ENCODE assay signal across 31 mouse cellular contexts in the genomic region with DNA sequence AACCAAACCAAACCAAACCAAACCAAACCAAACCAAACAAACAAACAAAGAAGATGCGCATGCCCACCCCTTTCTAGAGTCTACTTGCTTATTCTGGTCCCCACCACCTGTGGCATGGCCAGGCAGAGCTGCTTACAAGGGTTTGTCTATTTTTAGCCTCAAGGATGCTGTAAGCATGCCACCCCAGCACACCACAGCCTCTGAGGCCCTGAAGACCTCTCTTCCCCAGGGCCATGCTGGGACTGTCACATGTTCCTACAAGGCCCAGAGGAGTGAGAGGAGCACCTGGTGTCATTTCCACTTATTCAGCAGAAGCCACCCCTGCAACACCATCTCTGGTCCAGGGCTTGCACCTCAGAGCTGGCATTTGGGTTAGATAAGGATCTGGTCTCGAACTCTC. TPM values are rescaled to one million over a fixed set of nuclear protein-coding genes. Genes with fewer than 3 reads are reported as not detected.
DNase-seq lines count a peak whose midpoint lies in the region; ATAC-seq and TF ChIP-seq lines count a peak whose summit lies in the region.
"Had no signal": no experiment of that assay in that cellular context is flagged by ENCODE, and none has a peak within 500 bp of the region (broad histone marks: within the 10 kb centered on the region; RNA-seq: fewer than 3 reads in every experiment).

No protein-coding gene starts in this region.

- TF ChIP-seq CTCF in layer of hippocampus, adult 2 months (conservative IDR thresholded peaks at IDR 0.05): no peak

- no peaks in the 10 kb centered on the region for H3K9me3 ChIP-seq in heart, embryonic 14.5 days (ENCODE audit: control insufficient read depth, low read length)
- no peaks in the 10 kb centered on the region for H3K9me3 ChIP-seq in heart, embryonic 11.5 days (replicated peaks; ENCODE audit: control insufficient read depth, low read length)
- H3K9me3 ChIP-seq in embryonic facial prominence, embryonic 10.5 days: no peaks in the 10 kb centered on the region
- no peaks in the 10 kb centered on the region for H3K9me3 ChIP-seq in limb, embryonic 10.5 days (replicated peaks)
- H3K9me3 ChIP-seq: embryonic facial prominence, embryonic 15.5 days; hindbrain, embryonic 15.5 days; intestine, embryonic 15.5 days had no signal

- no peak overlapping the region for H3K4me3 ChIP-seq in heart, embryonic 14.5 days (ENCODE audit: control insufficient read depth in 1 of 2, insufficient read depth in 1 of 2, low read depth in 1 of 2, low read length in 2 of 2)
- H3K4me3 ChIP-seq in heart, embryonic 11.5 days (ENCODE audit: low read depth, low read length): no peak overlapping the region
- H3K4me3 ChIP-seq in layer of hippocampus, adult 2 months: no peak overlapping the region
- no peak overlapping the region for H3K4me3 ChIP-seq in embryonic facial prominence, embryonic 10.5 days
- no peak overlapping the region for H3K4me3 ChIP-seq in limb, embryonic 10.5 days
- H3K4me3 ChIP-seq: embryonic facial prominence, embryonic 15.5 days; heart, embryonic 12.5 days; hindbrain, embryonic 15.5 days; intestine, embryonic 15.5 days had no signal

- ATAC-seq in heart, embryonic 14.5 days (ENCODE audit: insufficient number of reproducible peaks, insufficient read depth, low FRiP score, low read depth): peak; percentile 33; the same call in 1 of the 2 replicates
- no peak for ATAC-seq in heart, embryonic 11.5 days (replicated peaks; ENCODE audit: insufficient number of reproducible peaks, low FRiP score, low TSS enrichment)
- ATAC-seq in erythroid progenitor cell, adult 5-6 weeks (replicated peaks; ENCODE audit: low FRiP score, poor library complexity, severe bottlenecking): no peak
- ATAC-seq: CD4-positive, CD25-positive, alpha-beta regulatory T cell, adult 4 months; intestine, embryonic 15.5 days had no signal

- H3K27ac ChIP-seq in heart, embryonic 14.5 days (replicated peaks in 1 of 2; ENCODE audit: control insufficient read depth in 1 of 2, insufficient read depth in 1 of 2, low read depth in 2 of 2, low read length in 2 of 2): no peak overlapping the region
- no peak overlapping the region for H3K27ac ChIP-seq in heart, embryonic 11.5 days (ENCODE audit: low read depth, low read length)
- H3K27ac ChIP-seq in layer of hippocampus, adult 2 months: peak overlapping the region; percentile 63; the same call in 1 of the 2 replicates
- H3K27ac ChIP-seq in embryonic facial prominence, embryonic 10.5 days (replicated peaks): peak overlapping the region; percentile 45
- H3K27ac ChIP-seq in limb, embryonic 10.5 days: 0 out of 2 replicates have a peak overlapping the region, but pooled peaks have one; percentile 11
- H3K27ac ChIP-seq: embryonic facial prominence, embryonic 15.5 days; intestine, embryonic 15.5 days; kidney, postnatal 0 days; liver, embryonic 14.5 days had no signal

- no peak overlapping the region for H3K9ac ChIP-seq in heart, embryonic 14.5 days (ENCODE audit: low read length)
- H3K9ac ChIP-seq in heart, embryonic 11.5 days (ENCODE audit: low read depth, low read length): no peak overlapping the region
- H3K9ac ChIP-seq: embryonic facial prominence, embryonic 15.5 days; forebrain, postnatal 0 days; heart, embryonic 12.5 days; hindbrain, embryonic 15.5 days; intestine, embryonic 15.5 days; liver, embryonic 14.5 days; lung, embryonic 14.5 days had no signal

- no peaks in the 10 kb centered on the region for H3K36me3 ChIP-seq in heart, embryonic 14.5 days (ENCODE audit: control insufficient read depth, insufficient read depth, low read length)
- no peaks in the 10 kb centered on the region for H3K36me3 ChIP-seq in heart, embryonic 11.5 days (ENCODE audit: control insufficient read depth, insufficient read depth, low read length)
- H3K36me3 ChIP-seq in embryonic facial prominence, embryonic 10.5 days (replicated peaks): no peaks in the 10 kb centered on the region
- H3K36me3 ChIP-seq in limb, embryonic 10.5 days: no peaks in the 10 kb centered on the region
- H3K36me3 ChIP-seq: embryonic facial prominence, embryonic 15.5 days; heart, embryonic 12.5 days; hindbrain, embryonic 15.5 days; intestine, embryonic 15.5 days had no signal

- H3K4me2 ChIP-seq in heart, embryonic 14.5 days (ENCODE audit: low read length): no peak overlapping the region
- H3K4me2 ChIP-seq in heart, embryonic 11.5 days: no peak overlapping the region
- H3K4me2 ChIP-seq: embryonic facial prominence, embryonic 15.5 days; heart, embryonic 12.5 days; hindbrain, embryonic 15.5 days; intestine, embryonic 15.5 days; lung, embryonic 14.5 days had no signal

- H3K27me3 ChIP-seq in heart, embryonic 14.5 days (ENCODE audit: control insufficient read depth, insufficient read depth, low read length): no peaks in the 10 kb centered on the region
- no peaks in the 10 kb centered on the region for H3K27me3 ChIP-seq in heart, embryonic 11.5 days (ENCODE audit: control insufficient read depth, insufficient read depth, low read length)
- no peaks in the 10 kb centered on the region; the same call in 1 of the 2 replicates for H3K27me3 ChIP-seq in embryonic facial prominence, embryonic 10.5 days (replicated peaks; ENCODE audit: low read depth, poor library complexity, severe bottlenecking)
- no peaks in the 10 kb centered on the region for H3K27me3 ChIP-seq in limb, embryonic 10.5 days (ENCODE audit: low read depth, poor library complexity, severe bottlenecking)
- H3K27me3 ChIP-seq: embryonic facial prominence, embryonic 15.5 days; heart, embryonic 12.5 days; hindbrain, embryonic 15.5 days; intestine, embryonic 15.5 days had no signal

- 80% methylated on average over 2 of the region's 2 CpGs for WGBS in heart, embryonic 14.5 days
- WGBS in heart, embryonic 11.5 days (ENCODE audit: insufficient replicate concordance): 87% methylated on average over 2 of the region's 2 CpGs
- 89% methylated on average over 2 of the region's 2 CpGs for WGBS in embryonic facial prominence, embryonic 10.5 days
- 100% methylated on average over 2 of the region's 2 CpGs for WGBS in limb, embryonic 10.5 days

- no peak for DNase-seq in layer of hippocampus, adult 2 months (ENCODE audit: low spot score in 2 of 2)
- no peak for DNase-seq in layer of hippocampus, postnatal 14 days (ENCODE audit: low spot score in 2 of 2)
- DNase-seq in embryonic facial prominence, embryonic 10.5 days (ENCODE audit: low spot score): no peak
- DNase-seq in limb, embryonic 10.5 days (ENCODE audit: low spot score): no peak
- DNase-seq: adrenal gland, postnatal 25 days; cerebellum, adult 11-12 months; cerebellum, adult 9-11 months; embryo, embryonic 11 days; kidney, adult 8-10 months; liver; thymus, postnatal 4 days had no signal

- peaks cover 27 to 28% of the 10 kb centered on the region in 2 experiments for H3K4me1 ChIP-seq in heart, embryonic 14.5 days (ENCODE audit: control insufficient read depth in 2 of 2, insufficient read depth in 2 of 2, low read length in 2 of 2)
- H3K4me1 ChIP-seq in heart, embryonic 11.5 days (ENCODE audit: control insufficient read depth, insufficient read depth, low read length): peaks cover 28% of the 10 kb centered on the region
- H3K4me1 ChIP-seq in embryonic facial prominence, embryonic 10.5 days: peaks cover 39% of the 10 kb centered on the region
- peaks cover 26% of the 10 kb centered on the region for H3K4me1 ChIP-seq in limb, embryonic 10.5 days

RNA-seq across cellular contexts. Expression of gene Traf3, which starts 21.6 kb away (rescaled TPM):
- polyA plus RNA-seq in heart, embryonic 14.5 days (2014; fragmentation: Nextera tagmentation; extraction: Ambion mirVana): 6.0 and 7.0 TPM in 2 replicates
- 6.9 and 8.2 TPM in 2 replicates for polyA plus RNA-seq in heart, embryonic 11.5 days (2014; fragmentation: Nextera tagmentation; extraction: Ambion mirVana)
- total RNA-seq in layer of hippocampus, adult 2 months (2021): 10 to 100 TPM; 58.2 to 64.1 TPM
- 100 to 1,000 TPM; 124 to 128 TPM for total RNA-seq in layer of hippocampus, postnatal 14 days (2021)
- polyA plus RNA-seq in embryonic facial prominence, embryonic 10.5 days (2016; fragmentation: Nextera tagmentation; extraction: Ambion mirVana): 9.5 and 10.6 TPM in 2 replicates
- 9.6 and 10.9 TPM in 2 replicates for polyA plus RNA-seq in limb, embryonic 10.5 days (2016; fragmentation: Nextera tagmentation; extraction: Ambion mirVana)
- total RNA-seq in erythroid progenitor cell, adult 5-6 weeks (2015; ENCODE audit: low replicate concordance): 1.8 and 2.5 TPM in 2 replicates
- total RNA-seq in erythroid progenitor cell, adult 5-6 weeks (2017; ENCODE audit: low replicate concordance): 1.9 and 2.3 TPM in 2 replicates

RNA-seq across cellular contexts. Expression of gene 4930595D18Rik, which starts 39.7 kb away (rescaled TPM):
- not detected in 2 replicates for polyA plus RNA-seq in heart, embryonic 14.5 days (2014; fragmentation: Nextera tagmentation; extraction: Ambion mirVana)
- polyA plus RNA-seq in heart, embryonic 11.5 days (2014; fragmentation: Nextera tagmentation; extraction: Ambion mirVana): not detected in 2 replicates
- total RNA-seq in layer of hippocampus, adult 2 months (2021): not detected
- total RNA-seq in layer of hippocampus, postnatal 14 days (2021): under 1 TPM in 1 of 2 experiments, not detected in 1; 0.41 TPM
- not detected in 2 replicates for polyA plus RNA-seq in embryonic facial prominence, embryonic 10.5 days (2016; fragmentation: Nextera tagmentation; extraction: Ambion mirVana)
- not detected in 2 replicates for polyA plus RNA-seq in limb, embryonic 10.5 days (2016; fragmentation: Nextera tagmentation; extraction: Ambion mirVana)
- total RNA-seq in erythroid progenitor cell, adult 5-6 weeks (2015; ENCODE audit: low replicate concordance): not detected in 2 replicates
- not detected in 2 replicates for total RNA-seq in erythroid progenitor cell, adult 5-6 weeks (2017; ENCODE audit: low replicate concordance)
- total RNA-seq: adrenal gland, adult 18-20 months; adrenal gland, postnatal 25 days; heart, postnatal 14 days; left cerebral cortex, postnatal 10 days had no signal
- polyA plus RNA-seq: embryonic facial prominence, embryonic 15.5 days; forebrain, postnatal 0 days; gonadal fat pad, adult 2 months; heart, embryonic 12.5 days; hindbrain, embryonic 15.5 days; intestine, embryonic 15.5 days; kidney, postnatal 0 days; limb, embryonic 11.5 days; liver, embryonic 14.5 days; lung, embryonic 14.5 days; neural tube, embryonic 14.5 days; small intestine, adult 2 months; stomach, embryonic 14.5 days had no signal

Comparison
In these comparisons a context has a peak if more than half of its experiments do, and no peak if none do; other contexts are left out.
1. H3K27ac ChIP-seq: peak in layer of hippocampus, adult 2 months (single experiment), embryonic facial prominence, embryonic 10.5 days (single experiment) and limb, embryonic 10.5 days (single experiment); none in heart, embryonic 14.5 days (0 of 2) and heart, embryonic 11.5 days (single experiment).